Mouse (Mus musculus) sigmoid colon, adult 10 weeks (tissue): ENCODE results near the gene Zdhhc3. TPM values are rescaled to one million over a fixed set of nuclear protein-coding genes. Genes with fewer than 3 reads are reported as not detected.

Experiments used
- polyA plus RNA-seq: library from polyadenylated mRNA; stranded (reverse); fragments of 350-450 nt; fragmentation: Illumina TruSeq; extraction: RNeasy Lipid Tissue Mini Kit (QIAGEN cat#74804); gene quantifications from one replicate; pipeline ENCODE4 v1.2.3, GENCODE M21; 2014; ENCODE audit warnings: low read depth, low replicate concordance

Gene Zdhhc3
- polyA plus RNA-seq = 42.0 TPM

DNA sequence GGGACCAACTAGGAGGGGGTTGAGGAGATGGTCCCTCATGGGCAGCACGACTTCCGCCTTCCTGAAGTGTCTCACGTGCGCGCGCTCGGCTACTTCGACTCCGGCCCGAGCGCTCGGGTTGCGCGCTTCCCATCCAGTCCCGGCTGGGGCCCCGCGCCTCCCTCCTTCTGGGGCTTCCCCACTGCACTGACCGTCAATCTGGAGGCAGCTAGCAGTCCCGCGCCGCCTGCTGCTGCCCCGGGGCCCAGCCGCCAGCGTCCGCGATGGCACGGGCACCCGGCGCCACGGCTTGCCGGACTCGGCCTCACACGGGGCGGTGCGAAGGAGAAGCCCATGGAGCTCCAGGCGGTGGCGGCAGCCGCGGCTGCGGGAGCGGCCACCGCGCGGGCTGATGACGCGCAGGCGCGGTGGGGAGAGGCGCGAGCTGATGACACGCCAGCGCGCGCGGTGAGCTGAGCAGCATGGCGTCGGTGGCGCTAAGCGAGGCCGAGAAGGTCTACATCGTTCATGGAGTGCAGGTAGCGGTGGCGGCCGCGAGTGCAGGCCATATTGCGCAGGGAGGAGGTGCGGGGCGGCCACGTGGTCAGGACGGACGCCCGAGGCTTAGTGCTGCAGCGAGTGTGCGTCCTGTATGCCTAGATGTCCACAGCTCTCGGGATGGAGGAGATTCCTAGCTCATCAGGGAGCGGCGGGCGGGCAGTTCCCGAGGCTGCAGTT is at the start of gene Zdhhc3, which contains the start of gene Exosc7:
Zdhhc3 (minus strand) TSS at position 401 of the 717 bp plus-strand sequence.
Exosc7 (plus strand) TSS at position 411 of the 717 bp plus-strand sequence.

DNA sequence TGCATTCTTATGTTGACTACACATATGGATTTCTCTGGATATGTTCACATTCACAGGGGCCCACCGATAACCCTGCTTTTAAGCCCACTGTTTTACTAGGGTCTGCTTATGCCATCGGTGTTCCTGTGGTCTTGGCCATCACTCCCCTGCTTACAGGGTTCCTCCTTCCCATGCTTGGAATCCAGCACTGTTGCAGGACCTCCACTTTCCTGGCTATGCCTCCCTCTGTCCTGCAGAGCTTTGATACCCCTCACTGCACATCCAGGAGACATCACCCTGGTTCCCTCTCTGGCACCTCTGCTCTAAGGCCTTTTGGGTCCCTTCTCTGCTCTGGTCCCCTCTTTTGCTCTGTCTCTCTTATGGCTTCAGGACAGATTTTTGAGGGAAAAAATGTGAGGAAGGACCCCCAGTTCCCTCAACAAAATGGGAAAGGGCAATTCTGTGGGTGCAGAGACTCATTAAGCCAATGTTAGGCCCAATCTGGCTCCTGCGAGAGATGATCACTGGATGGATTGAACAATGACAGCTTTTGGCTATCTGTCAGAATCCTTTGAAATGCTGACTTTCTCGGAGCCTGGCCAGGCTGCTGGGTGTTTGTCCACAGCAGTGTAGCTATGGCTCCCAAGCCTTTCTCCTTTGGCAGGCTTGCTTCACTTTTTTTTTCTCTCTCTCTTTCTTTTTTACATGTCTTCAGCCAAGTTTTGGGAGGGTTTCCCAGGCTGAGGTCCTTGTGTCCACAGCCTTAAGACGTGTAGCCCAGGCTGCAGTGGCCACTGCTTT is 37.4 kb upstream of the Zdhhc3 start, which contains the start of gene Clec3b:
Clec3b (plus strand) TSS at position 706 of the 780 bp plus-strand sequence.

DNA sequence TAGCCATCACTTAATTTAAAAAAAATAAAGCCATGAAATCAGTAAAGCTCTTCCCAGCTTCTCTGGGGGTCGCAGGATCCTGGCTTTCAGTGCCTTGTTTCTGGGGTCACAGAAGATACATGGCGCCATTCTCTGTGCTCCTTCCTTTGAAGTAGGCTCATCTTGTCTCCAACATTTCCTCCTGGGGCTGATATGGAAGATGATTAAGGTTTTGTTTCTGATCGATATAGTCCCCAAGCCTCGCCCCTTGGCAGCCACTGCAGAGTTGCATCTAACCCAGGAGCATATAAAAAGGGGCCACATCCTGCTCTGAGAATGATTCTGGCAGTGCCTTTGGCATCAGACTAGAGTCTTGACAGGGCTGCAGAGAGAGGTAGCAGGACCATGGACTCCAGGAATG is 78.6 kb downstream of the Zdhhc3 start, which contains the start of gene Tgm4:
Tgm4 (plus strand) TSS at position 301 of the 400 bp plus-strand sequence.

DNA sequence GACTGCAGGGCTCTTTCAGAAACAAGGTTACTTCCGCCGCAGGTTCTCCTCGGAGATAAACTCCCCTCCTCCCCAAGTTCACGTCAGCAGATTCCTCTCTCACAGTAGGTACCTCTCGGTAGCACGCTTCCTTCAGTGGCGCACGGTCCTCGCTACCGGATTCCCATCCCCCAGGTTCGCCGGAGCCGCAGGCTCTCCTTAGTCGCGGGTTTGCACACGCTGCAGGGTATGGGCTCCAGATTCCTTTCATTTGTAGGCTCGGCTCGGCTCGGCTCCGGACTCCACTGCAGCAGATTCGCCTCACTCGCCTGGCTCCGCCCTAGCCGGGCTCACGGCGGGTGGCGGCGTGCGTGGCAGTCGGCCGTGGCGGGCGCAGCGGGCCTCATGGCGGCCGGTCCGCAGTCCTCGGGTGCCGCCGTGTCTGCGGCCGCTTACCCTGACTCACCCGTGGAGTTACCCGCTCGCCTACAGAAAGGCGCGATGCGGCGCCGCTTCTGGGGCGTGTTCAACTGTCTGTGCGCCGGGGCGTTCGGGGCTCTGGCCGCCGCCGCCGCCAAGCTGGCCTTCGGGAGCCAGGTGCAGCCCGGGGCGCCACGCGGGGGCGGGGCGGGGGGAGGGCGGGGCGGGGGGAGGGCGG is 91.9 kb downstream of the Zdhhc3 start, which contains the start of gene Tmem42:
Tmem42 (plus strand) TSS at position 332 of the 637 bp plus-strand sequence.

Other genes starting within 250 kb of the Zdhhc3 start
- gene Zfp445, start 247.2 kb downstream of the Zdhhc3 start, polyA plus RNA-seq = 161 TPM
- 40.1 TPM for gene Zkscan7, start 227.5 kb downstream of the Zdhhc3 start, polyA plus RNA-seq
- 3.2 TPM for gene Zfp105, start 190.1 kb downstream of the Zdhhc3 start, polyA plus RNA-seq
- gene 1110059G10Rik, start 162.2 kb downstream of the Zdhhc3 start, polyA plus RNA-seq = 105 TPM
- gene Kif15, start 162.2 kb downstream of the Zdhhc3 start, polyA plus RNA-seq = 29.9 TPM
- 10.6 TPM for gene Tmem42, start 91.9 kb downstream of the Zdhhc3 start, polyA plus RNA-seq
- gene Tgm4, start 78.5 kb downstream of the Zdhhc3 start, polyA plus RNA-seq = not detected
- gene Exosc7, start within 50 bp of the Zdhhc3 start, polyA plus RNA-seq = 19.9 TPM
- gene Clec3b, start 37.7 kb upstream of the Zdhhc3 start, polyA plus RNA-seq = not detected
- gene Cdcp1, start 102.8 kb upstream of the Zdhhc3 start, polyA plus RNA-seq = 66.9 TPM
- 8.1 TPM for gene Tmem158, start 147.6 kb upstream of the Zdhhc3 start, polyA plus RNA-seq